Mouse (Mus musculus) embryonic facial prominence, embryonic 14.5 days (tissue): ENCODE results near the gene Taar8b. TPM values are rescaled to one million over a fixed set of nuclear protein-coding genes. Genes with fewer than 3 reads are reported as not detected.
A peak's percentile ranks its signal among the peaks of the same experiment; 100 is the strongest.
"Not testable (repeated sequence)": the region's sequence is repeated elsewhere in the genome, so short reads cannot be mapped to it uniquely, and the experiment has no call there.

Source experiments
- ATAC-seq: fragments of 200-750 bp; cut with Nextera tagmentation; 2 replicates; pipeline ENCODE4 v1.8.0; 2017; ENCODE audit warnings: low read depth, moderate number of reproducible peaks, moderate TSS enrichment
- DNase-seq: peaks from one replicate; pipeline ENCODE4 v3.0.0-alpha.2; 2015; ENCODE audit warnings: low spot score
- H3K27ac ChIP-seq: fragments of 300-500 bp; sonication (generic); replicated peaks from 2 replicates; pipeline ENCODE4 v1.5.1; 2014; ENCODE audit warnings: low read depth, mild to moderate bottlenecking, low read length, moderate library complexity
- H3K27me3 ChIP-seq: fragments of 300-500 bp; sonication (generic); replicated peaks from 2 replicates; pipeline ENCODE4 v1.6.1; 2014; ENCODE audit warnings: low read length; ENCODE audit not compliant: control insufficient read depth, insufficient read depth
- H3K36me3 ChIP-seq: fragments of 300-500 bp; sonication (generic); 2 replicates; pipeline ENCODE4 v1.6.1; 2014; ENCODE audit warnings: low read length, mixed read lengths; ENCODE audit not compliant: control insufficient read depth, insufficient read depth
- H3K4me1 ChIP-seq: fragments of 300-500 bp; sonication (generic); 2 replicates; pipeline ENCODE4 v1.6.1; 2014; ENCODE audit warnings: antibody characterized with exemption, low read length; ENCODE audit not compliant: control insufficient read depth, insufficient read depth
- H3K4me2 ChIP-seq: fragments of 300-500 bp; sonication (generic); 2 replicates; pipeline ENCODE4 v1.6.1; 2014; ENCODE audit warnings: low read depth, mild to moderate bottlenecking, low read length, moderate library complexity, mixed read lengths
- H3K4me3 ChIP-seq: fragments of 300-500 bp; sonication (generic); 2 replicates; pipeline ENCODE4 v1.5.1; 2014; ENCODE audit warnings: low read depth, mild to moderate bottlenecking, low read length
- H3K9ac ChIP-seq: fragments of 300-500 bp; sonication (generic); 2 replicates; pipeline ENCODE4 v1.6.1; 2014; ENCODE audit warnings: low read depth, mild to moderate bottlenecking, low read length, moderate library complexity, mixed read lengths
- H3K9me3 ChIP-seq: fragments of 300-500 bp; sonication (generic); 2 replicates; pipeline ENCODE4 v1.6.1; 2016; ENCODE audit warnings: low read length; ENCODE audit not compliant: control insufficient read depth
- WGBS: fragments of 180-500 bp; shearing (Covaris S2); extraction: QIAGEN DNeasy Blood & Tissue Kit; methylation state at CpG from one replicate; pipeline ENCODE4 v1.1.7; 2014; 5-methylcytosine and 5-hydroxymethylcytosine counted together
- polyA plus RNA-seq: library from polyadenylated mRNA; unstranded; fragments of >200 nt; fragmentation: Nextera tagmentation; extraction: Ambion mirVana; gene quantifications from 2 replicates; pipeline ENCODE4 v1.2.1, GENCODE M21; 2014

The Taar8b gene
- polyA plus RNA-seq = not detected in 2 replicates

DNA sequence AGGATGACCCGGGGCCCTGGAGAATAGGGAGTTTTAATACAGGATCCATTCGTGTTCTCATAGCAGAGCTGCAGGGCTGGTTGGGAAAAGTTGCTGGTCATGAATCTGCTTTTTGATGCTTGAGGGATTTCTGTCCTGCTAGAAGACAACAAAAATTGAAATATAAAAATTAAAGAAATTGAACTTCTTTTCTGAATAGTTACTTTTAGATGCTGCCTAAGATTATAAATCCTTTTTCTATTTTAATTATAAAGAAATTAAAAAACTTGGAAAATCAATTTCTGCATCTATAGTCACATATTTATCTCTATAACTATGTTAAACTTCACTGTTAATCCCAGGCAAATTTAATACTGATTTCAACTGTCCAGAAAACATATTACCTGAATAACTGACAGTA, at the start of gene Taar8b:
Gene Taar8b (minus strand): TSS at position 101 of the 400 bp plus-strand sequence.
- H3K36me3 ChIP-seq = no peaks in the 10 kb centered on the region
- no peaks in the 10 kb centered on the region for H3K4me1 ChIP-seq
- ATAC-seq = no peak
- 79% methylated on average over 2 of the region's 2 CpGs for WGBS
- no peak for DNase-seq
- no peaks in the 10 kb centered on the region for H3K27me3 ChIP-seq
- H3K27ac ChIP-seq = no peak within 1 kb of the TSS
- H3K4me3 ChIP-seq = no peak within 1 kb of the TSS
- no peaks in the 10 kb centered on the region for H3K9me3 ChIP-seq
- no peak within 1 kb of the TSS for H3K9ac ChIP-seq
- no peak within 1 kb of the TSS for H3K4me2 ChIP-seq

DNA sequence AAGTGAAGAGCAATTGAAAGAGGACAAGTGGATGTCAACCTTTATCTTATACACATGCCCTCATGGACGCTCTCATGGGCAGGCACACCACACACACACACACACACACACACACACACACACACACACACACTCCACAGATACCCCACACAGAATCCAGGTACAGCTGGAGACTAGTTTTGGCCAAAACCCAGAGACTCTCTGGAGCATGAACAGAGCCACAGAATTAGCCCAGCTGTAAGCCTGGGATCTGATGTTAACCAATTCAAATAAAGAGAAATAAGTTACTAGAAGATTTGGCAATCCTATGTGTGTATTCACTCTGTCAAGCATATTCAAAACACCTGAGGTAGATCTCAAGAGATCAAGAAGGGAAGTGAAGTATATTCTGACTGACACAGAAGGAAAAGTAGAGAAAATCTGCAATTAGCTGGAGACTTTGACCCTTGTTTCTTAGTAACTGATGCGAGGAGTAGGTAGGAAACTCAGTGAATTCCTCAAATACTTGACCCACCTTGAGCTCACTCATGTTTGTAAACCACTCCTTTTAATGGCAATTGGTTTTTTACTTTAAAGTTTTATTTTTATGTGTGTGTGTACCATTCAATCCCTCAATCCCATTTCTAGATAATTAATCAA, 46.6 kb upstream of the Taar8b start:
- Histone ChIP-seq H3K27me3 (no peaks in the 10 kb centered on the region), H3K4me2 (no peak overlapping the region), H3K36me3 (no peaks in the 10 kb centered on the region), H3K9me3 (no peaks in the 10 kb centered on the region), H3K9ac (no peak overlapping the region), H3K4me1 (no peaks in the 10 kb centered on the region), H3K27ac (no peak overlapping the region), H3K4me3 (no peak overlapping the region)
- DNase-seq = no peak
- WGBS = 72% methylated on average over 2 of the region's 2 CpGs
- ATAC-seq = no peak

DNA sequence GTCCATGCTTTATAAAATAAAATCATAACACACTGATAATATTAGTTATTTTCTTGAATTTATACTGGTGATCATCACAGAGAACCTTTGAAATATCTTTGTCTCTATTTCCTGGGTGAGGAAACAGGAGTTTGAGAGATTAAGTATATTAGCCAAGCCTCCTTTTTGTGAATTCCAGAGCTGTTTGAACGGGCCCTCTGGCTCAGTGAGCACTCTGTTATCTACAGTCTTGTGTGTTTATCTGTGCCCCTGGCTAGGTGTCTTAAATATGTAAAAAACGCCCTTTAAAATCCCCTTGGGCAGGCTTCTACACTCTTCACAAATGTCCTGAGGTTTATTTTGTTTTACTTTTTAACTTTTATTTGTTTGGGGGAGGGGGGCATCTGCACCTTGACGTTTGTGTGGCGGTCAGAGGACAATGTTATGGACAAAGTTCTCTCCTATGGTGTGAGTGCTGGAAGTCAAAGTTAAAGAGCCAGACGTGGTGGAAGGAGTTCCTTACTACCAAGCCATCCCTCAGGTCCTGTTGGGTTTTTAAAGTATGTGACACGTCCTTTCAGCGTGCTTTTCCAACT, 42.1 kb upstream of the Taar8b start:
- H3K4me3 ChIP-seq = no peak overlapping the region
- H3K9ac ChIP-seq = no peak overlapping the region
- no peak overlapping the region for H3K27ac ChIP-seq
- WGBS = 57% methylated on average over 7 of the region's 7 CpGs
- DNase-seq (no peak), ATAC-seq (no peak)
- no peaks in the 10 kb centered on the region for H3K36me3 ChIP-seq
- H3K9me3 ChIP-seq = no peaks in the 10 kb centered on the region
- H3K27me3 ChIP-seq = no peaks in the 10 kb centered on the region
- H3K4me2 ChIP-seq = no peak overlapping the region
- 0 out of 2 replicates have a peak, but pooled peaks cover 6% of the 10 kb centered on the region for H3K4me1 ChIP-seq

- Histone ChIP-seq H3K4me3 (no peak overlapping the region), H3K4me2 (no peak overlapping the region), H3K4me1 (0 out of 2 replicates have a peak, but pooled peaks cover 6% of the 10 kb centered on the region), H3K27me3 (no peaks in the 10 kb centered on the region), H3K9me3 (no peaks in the 10 kb centered on the region), H3K9ac (no peak overlapping the region), H3K36me3 (no peaks in the 10 kb centered on the region), H3K27ac (no peak overlapping the region)
- 30% methylated on average over 2 of the region's 2 CpGs for WGBS
- DNase-seq (no peak), ATAC-seq (no peak)
Observed at GRCm38 (mm10) chr10:24133132-24133531, 41.0 kb upstream of the Taar8b start.

DNA sequence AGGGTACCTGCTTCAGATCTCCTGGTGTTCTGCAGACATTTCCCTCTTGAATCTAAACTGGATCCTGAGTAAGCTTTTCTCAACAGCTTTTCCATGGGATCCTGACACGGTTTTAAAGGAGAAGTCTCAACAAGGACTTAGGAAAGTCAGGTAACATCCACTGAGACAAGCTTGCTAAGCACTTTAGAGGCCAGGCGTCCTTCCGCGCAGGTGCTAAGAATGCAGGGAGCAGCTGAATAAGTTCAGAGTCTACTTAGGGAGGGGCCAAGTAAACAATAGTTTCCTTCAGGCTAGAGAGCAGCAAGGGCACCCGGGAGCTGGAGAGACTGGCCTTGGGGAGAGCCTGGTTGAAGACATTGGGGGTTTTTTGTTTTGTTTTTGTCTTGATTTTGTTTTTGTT, 40.2 kb upstream of the Taar8b start:
- 10% methylated on average over 5 of the region's 5 CpGs for WGBS
- Histone ChIP-seq H3K9me3 (no peaks in the 10 kb centered on the region), H3K4me3 (no peak overlapping the region), H3K9ac (no peak overlapping the region), H3K27ac (no peak overlapping the region), H3K36me3 (no peaks in the 10 kb centered on the region), H3K27me3 (no peaks in the 10 kb centered on the region), H3K4me2 (no peak overlapping the region), H3K4me1 (0 out of 2 replicates have a peak, but pooled peaks cover 6% of the 10 kb centered on the region)
- DNase-seq (peak; percentile 40), ATAC-seq (no peak)

- Histone ChIP-seq H3K9me3 (no peaks in the 10 kb centered on the region), H3K4me1 (0 out of 2 replicates have a peak, but pooled peaks cover 6% of the 10 kb centered on the region), H3K27ac (no peak overlapping the region), H3K27me3 (no peaks in the 10 kb centered on the region), H3K4me3 (peak overlapping the region; percentile 21), H3K36me3 (no peaks in the 10 kb centered on the region), H3K9ac (peak overlapping the region; percentile 3; the same call in 1 of the 2 replicates), H3K4me2 (peak overlapping the region; percentile 50)
- peak; percentile 94 for DNase-seq
- 22% methylated on average over 9 of the region's 9 CpGs for WGBS
- peak; percentile 89 for ATAC-seq
Observed at GRCm38 (mm10) chr10:24131451-24132262, 39.6 kb upstream of the Taar8b start.

DNA sequence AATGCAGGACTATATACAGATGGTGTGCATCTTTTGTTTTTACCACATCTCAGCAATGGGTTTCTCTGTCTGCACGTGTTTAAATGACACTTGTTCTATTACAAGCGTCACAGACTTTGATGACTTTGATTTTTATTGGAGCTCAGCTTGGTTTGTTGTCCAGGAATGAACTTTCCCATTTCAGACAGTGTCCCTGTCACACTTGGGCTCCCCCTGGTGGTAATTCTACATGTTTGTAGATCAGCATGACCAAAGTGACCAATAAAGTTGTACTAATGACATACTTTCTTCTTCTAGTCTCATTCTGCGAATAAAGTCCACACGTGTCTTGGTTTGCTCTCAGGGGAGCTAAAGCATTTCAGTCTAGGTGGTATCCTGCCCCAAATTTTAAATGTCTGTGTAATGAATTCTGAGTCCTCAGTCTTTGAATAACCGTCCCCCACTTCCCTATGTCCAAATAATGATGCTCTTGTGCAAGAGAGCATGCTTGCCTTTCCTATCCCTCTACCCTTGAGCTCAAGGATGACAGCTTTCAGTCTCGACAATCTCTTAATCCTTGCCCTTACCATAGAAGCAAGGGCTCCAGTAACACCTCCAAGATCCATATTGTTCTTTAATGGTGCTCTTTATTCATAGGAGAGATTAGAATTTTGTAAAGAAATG, 19.2 kb upstream of the Taar8b start:
- H3K4me1 ChIP-seq = no peaks in the 10 kb centered on the region
- no peak overlapping the region for H3K27ac ChIP-seq
- no peak overlapping the region for H3K4me3 ChIP-seq
- H3K4me2 ChIP-seq = no peak overlapping the region
- H3K9me3 ChIP-seq = peaks cover 7% of the 10 kb centered on the region; the same call in 1 of the 2 replicates
- H3K36me3 ChIP-seq = no peaks in the 10 kb centered on the region
- H3K27me3 ChIP-seq = no peaks in the 10 kb centered on the region
- DNase-seq (peak; percentile 64), ATAC-seq (no peak)
- H3K9ac ChIP-seq = no peak overlapping the region
- 42% methylated on average over 6 of the region's 6 CpGs for WGBS

GRCm38 (mm10) chr10:24109434-24109833, 17.3 kb upstream of the Taar8b start, which contains the start of gene Taar9:
Taar9 (minus strand) TSS chr10:24109534.
- not testable (repeated sequence) for H3K4me3 ChIP-seq, H3K27me3 ChIP-seq, DNase-seq, H3K4me1 ChIP-seq, H3K9me3 ChIP-seq, ATAC-seq, H3K27ac ChIP-seq, H3K4me2 ChIP-seq, H3K9ac ChIP-seq, H3K36me3 ChIP-seq
- 85% methylated on average over 7 of the region's 8 CpGs for WGBS
